Mouse (Mus musculus): Measurements from ENCODE around the gene Flt3l.
A peak's percentile ranks its signal among the peaks of the same experiment; 100 is the strongest.
"Not testable (repeated sequence)": the region's sequence is repeated elsewhere in the genome, so short reads cannot be mapped to it uniquely, and the experiment has no call there.

The Flt3l gene

DNA sequence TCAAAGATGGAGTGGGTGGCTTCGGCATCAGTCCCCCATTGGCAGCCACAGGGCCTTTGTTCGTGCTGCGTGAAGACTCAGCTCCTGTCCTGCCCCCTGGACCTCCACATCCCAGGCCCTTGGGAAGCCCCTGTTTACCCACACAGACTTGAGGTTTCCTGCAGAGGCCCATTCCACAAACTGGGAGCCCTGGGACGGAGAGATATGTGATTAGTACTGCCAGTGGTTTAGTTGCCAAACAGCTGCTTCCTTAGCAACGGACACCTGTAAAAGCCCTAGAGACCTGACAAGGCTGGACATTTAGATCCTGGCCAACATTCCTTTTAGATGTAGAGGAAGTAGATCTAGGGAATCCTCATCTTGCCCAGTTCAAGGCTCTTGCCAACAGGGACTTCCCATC lies 5.7 kb upstream of the Flt3l start:
- DNase-seq (ENCODE audit: low spot score): no peak

GRCm38 (mm10) chr7:45141319-45141718 lies 5.1 kb upstream of the Flt3l start:
- DNase-seq (ENCODE audit: low spot score): no peak

- DNase-seq (ENCODE audit: low spot score): no peak
These were observed 3.9 kb upstream of the Flt3l start for GRCm38 (mm10) chr7:45139904-45140723.

- no peak for DNase-seq (ENCODE audit: low spot score)
These were observed 2.2 kb upstream of the Flt3l start for GRCm38 (mm10) chr7:45138403-45138802.

DNA sequence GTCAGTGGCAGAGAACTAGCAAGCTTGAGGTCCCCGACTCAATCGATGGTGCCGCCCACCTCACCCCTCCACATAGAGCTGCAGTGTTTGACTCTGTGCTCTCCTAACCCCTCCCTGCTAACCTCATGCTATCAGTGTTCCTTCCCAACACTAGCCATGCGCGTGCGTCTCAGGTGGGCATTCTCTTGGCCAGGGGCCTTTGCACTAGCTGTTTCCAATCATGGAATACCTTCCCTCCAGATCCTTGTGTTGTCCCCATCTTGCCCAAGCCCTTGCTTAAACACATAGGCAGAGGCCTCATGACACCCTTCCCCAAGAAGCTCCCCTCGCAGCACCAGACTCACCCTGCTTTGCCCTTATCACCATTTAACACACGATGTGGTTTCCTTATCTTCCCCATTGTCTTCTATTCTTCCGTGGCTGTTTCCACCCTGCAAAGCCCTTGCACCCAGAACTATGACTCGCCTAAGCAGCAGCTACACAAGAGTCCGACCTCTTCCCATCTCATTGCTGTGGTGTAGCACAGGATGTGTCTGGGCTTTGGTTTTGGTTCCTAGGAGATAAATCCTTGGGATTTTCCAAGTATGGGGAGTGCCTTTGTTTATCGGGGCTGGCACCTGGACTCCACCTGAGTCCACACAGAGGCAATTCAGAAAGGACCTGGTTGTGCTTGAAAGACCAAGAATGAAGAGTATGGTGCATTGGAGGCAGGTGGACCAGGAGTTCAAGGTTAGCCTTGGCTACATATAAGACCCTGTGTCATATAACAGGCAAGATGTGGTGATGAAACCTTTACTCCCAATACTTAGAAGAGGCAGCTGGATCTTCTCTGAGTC lies 1.2 kb upstream of the Flt3l start:
- DNase-seq (ENCODE audit: low spot score): no peak

DNA sequence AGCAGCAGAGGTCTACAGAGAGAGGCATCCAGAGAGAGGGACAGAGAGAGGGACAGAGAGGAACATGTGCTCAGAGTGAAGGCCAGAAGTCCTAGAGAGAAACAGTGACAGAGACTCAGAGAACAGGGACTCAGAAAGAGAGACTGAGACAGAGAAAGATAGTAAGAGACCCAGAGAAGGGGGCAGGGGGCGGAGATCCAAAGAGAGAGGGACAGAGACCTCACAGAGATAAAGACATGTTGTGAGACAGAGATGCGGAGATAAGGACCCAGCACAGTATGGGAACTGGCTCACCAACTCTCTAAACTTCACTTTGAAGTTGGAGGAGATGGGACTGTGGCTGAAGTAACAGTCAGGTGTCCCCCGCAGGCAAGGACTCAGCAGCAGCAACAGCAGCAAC lies 862 bp downstream of the Flt3l start:
- DNase-seq (ENCODE audit: low spot score): no peak

DNA sequence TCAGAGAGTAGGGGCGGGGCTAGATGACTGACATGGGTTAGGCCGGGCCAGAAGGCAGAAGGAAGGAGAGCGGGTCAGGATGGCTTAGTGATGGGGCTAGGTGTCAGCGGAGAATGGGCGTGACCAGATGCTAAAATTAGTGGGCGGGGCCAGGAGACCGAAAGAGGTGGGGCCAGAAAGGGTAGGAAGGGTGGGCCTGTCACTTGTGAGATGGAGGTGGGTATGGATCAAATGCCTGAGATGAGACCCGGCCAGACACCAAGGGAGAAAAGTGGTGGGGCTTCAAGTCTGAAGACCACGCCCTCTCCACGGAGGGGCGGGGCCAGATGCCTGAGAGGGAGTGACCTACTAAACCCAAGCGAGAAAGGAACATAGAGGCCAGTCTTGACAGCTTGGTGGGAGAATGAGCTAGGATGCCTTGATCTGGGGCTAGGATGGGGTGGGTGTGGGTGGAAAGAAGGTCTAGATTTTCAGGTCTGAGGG lies 1.6 kb downstream of the Flt3l start:
- DNase-seq (ENCODE audit: low spot score): no peak

GRCm38 (mm10) chr7:45133446-45134159 lies 2.6 kb downstream of the Flt3l start:
- DNase-seq (ENCODE audit: low spot score): no peak

GRCm38 (mm10) chr7:45131850-45132249 lies 4.4 kb downstream of the Flt3l start:
- no peak for DNase-seq (ENCODE audit: low spot score)

GRCm38 (mm10) chr7:45129776-45130512 lies 6.3 kb downstream of the Flt3l start:
- DNase-seq (ENCODE audit: low spot score): no peak

- no peak for DNase-seq (ENCODE audit: low spot score)
These were observed 6.9 kb downstream of the Flt3l start for GRCm38 (mm10) chr7:45129318-45129717.

DNA sequence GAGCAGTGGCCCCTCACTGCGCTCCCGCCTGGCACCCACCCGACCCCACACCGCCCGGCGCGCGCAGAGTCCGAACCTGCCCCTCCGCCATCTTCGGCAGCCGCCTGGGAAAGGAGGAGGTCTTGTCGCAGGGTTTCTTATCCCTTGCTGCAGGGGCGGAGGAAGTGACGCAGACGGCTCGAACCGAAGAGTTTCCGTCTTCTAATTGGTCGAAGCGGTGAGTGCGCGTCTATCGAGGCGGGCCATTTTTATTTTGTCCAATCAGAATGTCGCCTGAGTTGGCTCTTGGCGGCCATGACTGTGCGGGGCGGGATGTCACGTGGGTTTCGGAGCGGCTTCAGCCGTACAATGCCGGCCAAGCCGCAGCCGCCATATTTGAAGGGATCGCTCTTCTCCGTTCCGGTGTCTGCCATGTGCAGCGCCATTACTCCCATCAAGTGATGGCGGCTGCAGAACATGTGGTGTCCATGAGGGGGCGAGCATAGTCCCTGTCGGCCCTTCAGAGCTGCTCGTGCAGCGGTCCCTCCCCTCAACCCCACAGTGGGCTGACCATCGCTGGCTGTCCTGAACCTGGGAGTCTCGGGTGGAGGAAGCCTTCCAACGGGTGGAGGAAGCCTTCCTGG lies 7.5 kb downstream of the Flt3l start, which contains the start of gene Rpl13a:
Rpl13a (minus strand) TSS at position 138 of the 623 bp plus-strand sequence.
- DNase-seq (ENCODE audit: low spot score): peak; percentile 99

DNA sequence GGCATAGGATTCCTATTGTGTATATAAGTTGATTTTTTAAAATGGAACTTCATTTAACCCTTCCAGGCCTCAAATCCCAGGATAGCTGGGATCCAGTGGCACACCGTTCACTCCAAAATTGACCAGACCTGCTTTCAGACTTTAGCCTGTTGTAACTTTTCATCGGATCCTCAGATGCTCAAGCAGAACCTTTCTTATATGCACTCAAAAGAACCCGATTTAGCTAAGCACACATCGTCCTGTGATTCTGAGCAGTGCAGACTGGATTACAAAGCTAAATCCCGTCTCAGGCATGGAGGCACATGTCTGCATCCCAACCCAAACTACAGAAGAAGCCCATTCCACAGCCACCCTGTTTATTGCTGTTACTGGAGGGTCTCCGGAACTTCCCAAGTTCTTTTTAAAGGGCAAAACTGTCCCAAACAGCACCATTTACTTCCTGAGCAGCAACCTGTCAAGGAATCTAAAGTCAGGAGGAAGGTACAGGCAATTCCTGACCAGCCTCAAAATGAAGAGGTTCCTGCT lies 8.5 kb downstream of the Flt3l start:
- no peak for DNase-seq (ENCODE audit: low spot score)

DNA sequence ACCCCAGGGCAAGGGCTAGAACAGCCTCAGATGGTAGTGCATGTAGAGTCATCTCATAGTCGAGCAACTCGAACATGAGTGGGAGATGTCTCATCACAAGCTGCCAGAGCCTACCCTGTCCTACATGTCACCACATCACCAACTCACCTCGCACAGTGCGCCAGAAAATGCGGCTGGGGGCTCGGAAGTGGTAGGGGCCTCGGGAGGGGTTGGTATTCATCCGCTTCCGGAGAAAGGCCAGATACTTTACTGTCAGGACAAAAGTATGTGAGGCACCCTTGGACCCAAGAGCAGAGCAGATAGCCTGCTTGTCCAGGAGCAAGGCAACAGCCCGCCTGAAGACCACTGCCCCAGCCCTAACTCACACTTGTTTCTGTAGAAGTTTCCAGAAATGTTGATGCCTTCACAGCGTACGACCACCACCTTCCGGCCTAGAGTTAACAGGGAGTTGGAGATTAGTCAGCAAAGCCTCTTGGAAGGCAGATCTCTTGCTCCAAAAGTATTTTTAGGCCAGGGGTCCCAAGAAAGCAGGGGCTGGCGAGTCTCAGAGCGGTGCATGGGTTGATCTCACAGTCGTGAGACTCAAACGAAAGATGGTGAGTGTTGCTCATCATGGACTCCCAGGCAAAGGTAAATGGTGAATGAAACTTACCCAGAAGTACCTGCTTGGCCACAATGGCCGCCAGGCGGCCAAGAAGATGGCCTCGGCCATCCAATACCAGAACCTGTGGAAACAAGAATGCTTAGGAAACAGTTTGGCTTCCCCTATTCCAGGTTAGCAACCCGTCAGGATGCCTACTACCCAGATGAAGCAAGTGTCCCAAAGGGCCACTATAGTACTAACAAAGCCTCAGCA lies 9.2 kb downstream of the Flt3l start:
- no peak for DNase-seq (ENCODE audit: low spot score)

- no peak for DNase-seq (ENCODE audit: low spot score)
These were observed 9.9 kb downstream of the Flt3l start for GRCm38 (mm10) chr7:45126147-45126843.

DNA sequence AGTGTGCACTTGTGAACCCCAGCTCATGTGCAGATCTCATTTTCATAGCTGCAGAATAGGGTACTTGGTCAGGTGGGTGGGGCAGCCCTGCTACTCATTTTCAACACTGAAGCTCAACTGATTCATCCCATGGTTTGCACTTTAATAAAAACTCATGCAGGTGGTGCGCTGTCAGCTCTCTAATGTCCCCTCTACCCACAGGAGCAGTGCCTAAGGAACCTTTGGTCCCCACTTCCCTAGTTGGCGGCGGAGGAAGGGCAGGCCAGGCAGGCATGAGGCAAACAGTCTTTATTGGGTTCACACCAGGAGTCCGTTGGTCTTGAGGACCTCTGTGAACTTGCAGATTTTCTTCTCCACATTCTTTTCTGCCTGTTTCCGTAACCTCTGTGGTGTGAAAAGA lies 10.6 kb downstream of the Flt3l start:
- DNase-seq (ENCODE audit: low spot score): not testable (repeated sequence)

DNA sequence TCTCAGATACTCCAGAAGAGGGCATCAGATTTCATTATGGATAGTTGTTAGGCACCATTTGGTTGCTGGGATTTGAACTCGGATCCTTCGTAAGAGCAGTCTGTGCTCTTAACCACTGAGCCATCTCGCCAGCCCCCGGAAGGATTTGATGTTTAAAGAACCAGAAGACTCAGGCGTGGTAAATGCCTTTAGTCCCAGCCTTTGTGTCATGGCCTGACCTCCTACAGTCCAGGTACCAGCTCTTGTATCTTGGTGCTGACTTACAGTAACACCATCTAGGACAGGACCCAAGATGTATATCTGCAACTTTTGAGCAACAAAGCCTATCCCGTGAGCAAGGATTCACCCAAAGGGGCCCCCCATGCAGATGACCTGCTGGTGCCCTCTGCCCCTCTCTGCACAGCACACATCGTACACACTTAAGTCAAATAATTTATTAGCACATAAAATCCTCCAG lies 11.1 kb downstream of the Flt3l start:
- no peak for DNase-seq (ENCODE audit: low spot score)

DNA sequence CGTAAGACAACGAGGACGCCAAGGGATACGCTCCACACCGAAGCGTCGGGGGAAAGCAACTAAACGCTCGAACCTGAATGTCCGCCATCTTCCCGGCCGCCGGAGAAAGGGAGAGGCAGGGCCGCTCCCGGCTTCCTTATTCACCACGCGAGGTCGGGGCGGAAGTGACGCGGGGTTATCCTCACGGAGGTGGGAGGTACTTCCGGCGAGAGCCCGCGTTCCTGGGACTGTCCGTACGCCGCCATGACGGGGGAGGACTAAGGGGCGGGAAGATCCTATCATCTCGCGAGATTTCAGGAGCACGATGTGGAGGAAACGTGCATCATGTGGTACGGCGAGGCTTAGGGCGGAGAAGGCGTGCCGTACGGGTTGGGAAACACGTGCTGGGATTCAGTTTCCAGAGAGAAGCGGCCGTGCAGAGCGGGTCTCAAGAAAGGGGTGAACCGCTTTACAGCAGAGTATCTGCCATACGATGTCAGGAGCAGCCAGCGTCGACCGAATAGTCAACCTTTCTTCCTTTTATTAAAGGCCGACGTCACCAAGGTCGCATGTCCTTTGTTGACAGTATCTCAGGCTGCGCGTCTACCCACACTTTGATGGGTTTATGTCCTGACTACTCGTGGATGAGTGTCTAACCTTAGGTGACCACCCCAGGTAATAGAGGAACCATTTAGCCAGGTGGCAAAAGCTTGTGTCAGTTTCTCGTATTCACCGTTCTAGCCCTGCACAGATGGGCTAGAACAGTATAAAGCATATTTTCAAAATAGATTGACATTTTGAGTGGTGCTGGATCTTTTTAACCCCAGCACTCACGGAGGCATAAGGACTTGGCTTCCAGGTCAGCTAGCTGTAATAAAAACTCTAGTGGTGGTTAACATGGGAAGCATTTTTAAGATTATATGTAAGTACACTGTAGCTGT lies 11.7 kb downstream of the Flt3l start, which contains the start of gene Rps11:
Rps11 (minus strand) TSS at position 216 of the 920 bp plus-strand sequence.
- DNase-seq (ENCODE audit: low spot score): peak; percentile 100

Data from lung, postnatal 25 days (tissue).